Mouse (Mus musculus) right cerebral cortex, postnatal 25 days (tissue): ENCODE measurements at regions not wholly inside any gene's neighbourhood (a gene's known extent, or its start where the extent isn't known, plus 50 kb on each side); places are given as distances from the start of the nearest gene placed in this dataset.

ENCODE experiments used
- DNase-seq: peaks from one replicate; pipeline ENCODE4 v3.0.0; 2022

- no peak for DNase-seq
Measured at GRCm38 (mm10) chr5:64753142-64753750, 49.9 kb upstream of the Klf3 start.
